Mouse (Mus musculus): Measurements from ENCODE around the gene Immp1l. TPM values are rescaled to one million over a fixed set of nuclear protein-coding genes. Genes with fewer than 3 reads are reported as not detected.

Gene Immp1l
- polyA plus RNA-seq, 1 experiment from 2014 or later, result 61.6 TPM

GRCm38 (mm10) chr2:105950131-105950530 is 45.7 kb downstream of the Immp1l start:
- H3K27me3 ChIP-seq, result no peaks in the 10 kb centered on the region
- 89% methylated on average over 2 of the region's 2 CpGs for WGBS (ENCODE audit: insufficient replicate concordance)
- no peak overlapping the region for H3K4me2 ChIP-seq
- H3K36me3 ChIP-seq (replicated peaks), result no peaks in the 10 kb centered on the region
- H3K4me1 ChIP-seq (replicated peaks), result peaks cover 7% of the 10 kb centered on the region; the same call in 1 of the 2 replicates
- no peak overlapping the region for H3K9ac ChIP-seq
- no peak overlapping the region for H3K27ac ChIP-seq (replicated peaks)
- no peak for ATAC-seq (ENCODE audit: insufficient read depth)
- no peaks in the 10 kb centered on the region for H3K9me3 ChIP-seq (replicated peaks)
- H3K4me3 ChIP-seq (replicated peaks), result no peak overlapping the region

GRCm38 (mm10) chr2:105951350-105951940 is 47.0 kb downstream of the Immp1l start:
- no peak overlapping the region for H3K9ac ChIP-seq
- 0 out of 2 replicates have a peak, but pooled peaks have one; percentile 15 for ATAC-seq (ENCODE audit: insufficient read depth)
- no peak overlapping the region for H3K4me3 ChIP-seq (replicated peaks)
- no peaks in the 10 kb centered on the region for H3K27me3 ChIP-seq
- no peaks in the 10 kb centered on the region for H3K9me3 ChIP-seq (replicated peaks)
- no peak overlapping the region for H3K4me2 ChIP-seq
- no peak overlapping the region for H3K27ac ChIP-seq (replicated peaks)
- H3K36me3 ChIP-seq (replicated peaks), result no peaks in the 10 kb centered on the region
- peaks cover 7% of the 10 kb centered on the region; the same call in 1 of the 2 replicates for H3K4me1 ChIP-seq (replicated peaks)
- 69% methylated on average over 1 of the region's 1 CpGs for WGBS (ENCODE audit: insufficient replicate concordance)

GRCm38 (mm10) chr2:105953862-105954261 is 49.4 kb downstream of the Immp1l start:
- ATAC-seq (ENCODE audit: insufficient read depth), result no peak
- Histone ChIP-seq H3K9me3 (replicated peaks) (no peaks in the 10 kb centered on the region), H3K27ac (replicated peaks) (no peak overlapping the region)

GRCm38 (mm10) chr2:105963447-105963846 is 59.0 kb downstream of the Immp1l start:
- H3K4me2 ChIP-seq, result no peak overlapping the region
- no peaks in the 10 kb centered on the region for H3K4me1 ChIP-seq (replicated peaks)
- WGBS (ENCODE audit: insufficient replicate concordance), result 72% methylated on average over 1 of the region's 1 CpGs
- H3K4me3 ChIP-seq (replicated peaks), result no peak overlapping the region
- H3K9me3 ChIP-seq (replicated peaks), result no peaks in the 10 kb centered on the region
- no peak overlapping the region for H3K27ac ChIP-seq (replicated peaks)
- no peak overlapping the region for H3K9ac ChIP-seq
- ATAC-seq (ENCODE audit: insufficient read depth), result no peak
- H3K27me3 ChIP-seq, result no peaks in the 10 kb centered on the region
- peaks cover 19% of the 10 kb centered on the region for H3K36me3 ChIP-seq (replicated peaks)

More at GRCm38 (mm10) chr2:105953862-105954261, 49.4 kb downstream of the Immp1l start:
- Histone ChIP-seq H3K36me3 (replicated peaks) (no peaks in the 10 kb centered on the region), H3K4me2 (no peak overlapping the region), H3K4me3 (replicated peaks) (no peak overlapping the region), H3K9ac (no peak overlapping the region), H3K4me1 (replicated peaks) (peaks cover 7% of the 10 kb centered on the region; the same call in 1 of the 2 replicates), H3K27me3 (no peaks in the 10 kb centered on the region)
- WGBS (ENCODE audit: insufficient replicate concordance), result 48% methylated on average over 4 of the region's 4 CpGs

- Histone ChIP-seq H3K27ac (replicated peaks) (no peak overlapping the region), H3K4me2 (no peak overlapping the region), H3K4me1 (replicated peaks) (no peaks in the 10 kb centered on the region), H3K9me3 (replicated peaks) (no peaks in the 10 kb centered on the region), H3K27me3 (no peaks in the 10 kb centered on the region), H3K36me3 (replicated peaks) (peaks cover 5% of the 10 kb centered on the region; the same call in 1 of the 2 replicates), H3K9ac (no peak overlapping the region), H3K4me3 (replicated peaks) (no peak overlapping the region)
- ATAC-seq (ENCODE audit: insufficient read depth), result no peak
- WGBS (ENCODE audit: insufficient replicate concordance), result 59% methylated on average over 2 of the region's 2 CpGs
Observed at GRCm38 (mm10) chr2:105973941-105974340, 69.5 kb downstream of the Immp1l start.

- H3K27ac ChIP-seq (replicated peaks), result no peak overlapping the region
- no peak overlapping the region for H3K9ac ChIP-seq
- no peak overlapping the region for H3K4me2 ChIP-seq
- no peaks in the 10 kb centered on the region for H3K9me3 ChIP-seq (replicated peaks)
- no peaks in the 10 kb centered on the region for H3K4me1 ChIP-seq (replicated peaks)
- no peak overlapping the region for H3K4me3 ChIP-seq (replicated peaks)
- 0 out of 2 replicates have a peak, but pooled peaks cover 9% of the 10 kb centered on the region for H3K36me3 ChIP-seq (replicated peaks)
- no peaks in the 10 kb centered on the region for H3K27me3 ChIP-seq
- ATAC-seq (ENCODE audit: insufficient read depth), result no peak
- WGBS (ENCODE audit: insufficient replicate concordance), result 82% methylated on average over 2 of the region's 2 CpGs
Observed at GRCm38 (mm10) chr2:105978065-105978464, 73.6 kb downstream of the Immp1l start.

- Histone ChIP-seq H3K27me3 (no peaks in the 10 kb centered on the region), H3K4me1 (replicated peaks) (no peaks in the 10 kb centered on the region)
- 78% methylated on average over 7 of the region's 7 CpGs for WGBS (ENCODE audit: insufficient replicate concordance)
Observed at GRCm38 (mm10) chr2:105985206-105985605, 80.8 kb downstream of the Immp1l start.

GRCm38 (mm10) chr2:105987131-105987530 is 82.7 kb downstream of the Immp1l start:
- H3K4me2 ChIP-seq, result no peak overlapping the region
- no peak overlapping the region for H3K4me3 ChIP-seq (replicated peaks)
- no peaks in the 10 kb centered on the region for H3K27me3 ChIP-seq
- H3K27ac ChIP-seq (replicated peaks), result no peak overlapping the region
- ATAC-seq (ENCODE audit: insufficient read depth), result no peak
- H3K36me3 ChIP-seq (replicated peaks), result no peaks in the 10 kb centered on the region
- no peak overlapping the region for H3K9ac ChIP-seq
- WGBS (ENCODE audit: insufficient replicate concordance), result 55% methylated on average over 1 of the region's 1 CpGs
- no peaks in the 10 kb centered on the region for H3K4me1 ChIP-seq (replicated peaks)
- no peaks in the 10 kb centered on the region for H3K9me3 ChIP-seq (replicated peaks)

More at GRCm38 (mm10) chr2:105985206-105985605, 80.8 kb downstream of the Immp1l start:
- no peak overlapping the region for H3K4me3 ChIP-seq (replicated peaks)
- H3K4me2 ChIP-seq, result no peak overlapping the region
- H3K27ac ChIP-seq (replicated peaks), result no peak overlapping the region
- no peak overlapping the region for H3K9ac ChIP-seq
- H3K9me3 ChIP-seq (replicated peaks), result no peaks in the 10 kb centered on the region
- H3K36me3 ChIP-seq (replicated peaks), result no peaks in the 10 kb centered on the region
- no peak for ATAC-seq (ENCODE audit: insufficient read depth)

- H3K36me3 ChIP-seq (replicated peaks), result no peaks in the 10 kb centered on the region
- no peaks in the 10 kb centered on the region for H3K27me3 ChIP-seq
- no peak overlapping the region for H3K9ac ChIP-seq
- 35% methylated on average over 2 of the region's 2 CpGs for WGBS (ENCODE audit: insufficient replicate concordance)
- no peak overlapping the region for H3K27ac ChIP-seq (replicated peaks)
- H3K4me1 ChIP-seq (replicated peaks), result no peaks in the 10 kb centered on the region
- H3K4me3 ChIP-seq (replicated peaks), result no peak overlapping the region
- H3K4me2 ChIP-seq, result no peak overlapping the region
- no peaks in the 10 kb centered on the region for H3K9me3 ChIP-seq (replicated peaks)
- no peak for ATAC-seq (ENCODE audit: insufficient read depth)
Observed at GRCm38 (mm10) chr2:105987999-105988398, 83.6 kb downstream of the Immp1l start.

GRCm38 (mm10) chr2:106002835-106003739 is 98.6 kb downstream of the Immp1l start, which contains the start of gene Dnajc24:
Gene Dnajc24, minus strand, starts transcription at chr2:106003549.
- H3K4me2 ChIP-seq, result peak within 1 kb of the TSS; percentile 85
- H3K4me1 ChIP-seq (replicated peaks), result peaks cover 12% of the 10 kb centered on the region; the same call in 1 of the 2 replicates
- no peaks in the 10 kb centered on the region for H3K27me3 ChIP-seq
- peak; percentile 94 for ATAC-seq (ENCODE audit: insufficient read depth)
- no peaks in the 10 kb centered on the region for H3K9me3 ChIP-seq (replicated peaks)
- H3K9ac ChIP-seq, result peak within 1 kb of the TSS; percentile 84
- peak within 1 kb of the TSS; percentile 86 for H3K4me3 ChIP-seq (replicated peaks)
- H3K27ac ChIP-seq (replicated peaks), result peak within 1 kb of the TSS; percentile 74
- WGBS (ENCODE audit: insufficient replicate concordance), result 2% methylated on average over 44 of the region's 44 CpGs
- H3K36me3 ChIP-seq (replicated peaks), result 0 out of 2 replicates have a peak, but pooled peaks cover 4% of the 10 kb centered on the region

- Histone ChIP-seq H3K4me2 (no peak overlapping the region), H3K27me3 (no peaks in the 10 kb centered on the region; the same call in 1 of the 2 replicates), H3K4me1 (replicated peaks) (0 out of 2 replicates have a peak, but pooled peaks cover 3% of the 10 kb centered on the region), H3K9ac (no peak overlapping the region), H3K27ac (replicated peaks) (no peak overlapping the region), H3K36me3 (replicated peaks) (no peaks in the 10 kb centered on the region), H3K4me3 (replicated peaks) (no peak overlapping the region), H3K9me3 (replicated peaks) (no peaks in the 10 kb centered on the region)
- 33% methylated on average over 2 of the region's 2 CpGs for WGBS (ENCODE audit: insufficient replicate concordance)
- no peak for ATAC-seq (ENCODE audit: insufficient read depth)
Observed at GRCm38 (mm10) chr2:106008415-106008814, 104.0 kb downstream of the Immp1l start.
